Mouse (Mus musculus) stomach, postnatal 0 days (tissue): ENCODE data around the gene Snapin. TPM values are rescaled to one million over a fixed set of nuclear protein-coding genes. Genes with fewer than 3 reads are reported as not detected.

ENCODE experiments used
- ATAC-seq: fragments of 200-750 bp; cut with Nextera tagmentation; 2 replicates; pipeline ENCODE4 v1.8.0; 2017; ENCODE audit not compliant: low FRiP score, low TSS enrichment
- DNase-seq: peaks from one replicate; pipeline ENCODE4 v3.0.0-alpha.2; 2016; ENCODE audit warnings: low spot score
- H3K27ac ChIP-seq: fragments of 300-500 bp; sonication (generic); replicated peaks from 2 replicates; pipeline ENCODE4 v1.5.1; 2014; ENCODE audit warnings: mild to moderate bottlenecking, control low read depth
- H3K27me3 ChIP-seq: fragments of 300-500 bp; sonication (generic); 2 replicates; pipeline ENCODE4 v1.6.1; 2014; ENCODE audit warnings: low read length; ENCODE audit not compliant: control insufficient read depth, insufficient read depth
- H3K36me3 ChIP-seq: fragments of 300-500 bp; sonication (generic); 2 replicates; pipeline ENCODE4 v1.6.1; 2014; ENCODE audit warnings: low read length, mixed read lengths; ENCODE audit not compliant: control insufficient read depth, insufficient read depth
- H3K4me1 ChIP-seq: fragments of 300-500 bp; sonication (generic); replicated peaks from 2 replicates; pipeline ENCODE4 v1.6.1; 2014; ENCODE audit warnings: antibody characterized with exemption; ENCODE audit not compliant: control insufficient read depth, insufficient read depth
- H3K4me2 ChIP-seq: fragments of 300-500 bp; sonication (generic); replicated peaks from 2 replicates; pipeline ENCODE4 v1.6.1; 2014; ENCODE audit warnings: low read depth, mild to moderate bottlenecking, control low read depth, moderate library complexity
- H3K4me3 ChIP-seq: fragments of 300-500 bp; sonication (generic); 2 replicates; pipeline ENCODE4 v1.5.1; 2014; ENCODE audit warnings: low read depth, low read length, control low read depth
- H3K9ac ChIP-seq: fragments of 300-500 bp; sonication (generic); 2 replicates; pipeline ENCODE4 v1.6.1; 2014; ENCODE audit warnings: mild to moderate bottlenecking, low read length, control low read depth, mixed read lengths
- H3K9me3 ChIP-seq: fragments of 300-500 bp; sonication (generic); 2 replicates; pipeline ENCODE4 v1.6.1; 2016; ENCODE audit warnings: low read length; ENCODE audit not compliant: control insufficient read depth
- CTCF ChIP-seq: IDR thresholded peaks from 2 replicates; pipeline ENCODE4 v1.5.1; 2016; ENCODE audit warnings: antibody characterized with exemption, low read depth, mild to moderate bottlenecking, moderate library complexity
- EP300 ChIP-seq: optimal IDR thresholded peaks from 2 replicates; pipeline ENCODE3; 2016; ENCODE audit warnings: antibody characterized with exemption
- WGBS: fragments of 180-500 bp; shearing (Covaris S2); extraction: QIAGEN DNeasy Blood & Tissue Kit; methylation state at CpG from one replicate; pipeline ENCODE4 v1.1.7; 2014; 5-methylcytosine and 5-hydroxymethylcytosine counted together
- polyA plus RNA-seq: library from polyadenylated mRNA; unstranded; fragments of >200 nt; fragmentation: Nextera tagmentation; extraction: Ambion mirVana; gene quantifications from 2 replicates; pipeline ENCODE4 v1.2.1, GENCODE M21; 2015

Gene Snapin
- polyA plus RNA-seq, 1 experiment from 2014 or later: 63.4 TPM

DNA sequence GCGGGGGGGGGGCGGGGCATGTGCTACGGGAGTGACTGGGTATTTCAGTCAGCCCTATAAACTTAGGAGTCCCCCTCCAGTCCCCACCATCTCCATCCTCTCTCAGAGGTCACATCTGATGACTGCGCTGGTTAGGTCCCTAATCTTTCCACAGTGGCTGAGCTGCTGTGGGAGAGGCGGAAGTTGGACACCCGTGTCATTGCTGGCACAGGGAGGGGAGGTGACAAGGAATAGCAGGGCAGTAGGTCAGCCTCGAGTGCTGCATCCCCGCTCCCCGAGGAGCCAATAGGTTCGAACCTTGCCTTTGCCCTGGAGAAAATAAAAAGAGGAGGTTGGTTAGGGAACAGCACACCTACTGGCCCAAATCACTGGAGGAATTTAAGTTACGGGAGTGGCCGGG lies 40.0 kb downstream of the Snapin start:
- no peaks in the 10 kb centered on the region for H3K27me3 ChIP-seq
- no peak overlapping the region for H3K27ac ChIP-seq
- no peak for ATAC-seq

DNA sequence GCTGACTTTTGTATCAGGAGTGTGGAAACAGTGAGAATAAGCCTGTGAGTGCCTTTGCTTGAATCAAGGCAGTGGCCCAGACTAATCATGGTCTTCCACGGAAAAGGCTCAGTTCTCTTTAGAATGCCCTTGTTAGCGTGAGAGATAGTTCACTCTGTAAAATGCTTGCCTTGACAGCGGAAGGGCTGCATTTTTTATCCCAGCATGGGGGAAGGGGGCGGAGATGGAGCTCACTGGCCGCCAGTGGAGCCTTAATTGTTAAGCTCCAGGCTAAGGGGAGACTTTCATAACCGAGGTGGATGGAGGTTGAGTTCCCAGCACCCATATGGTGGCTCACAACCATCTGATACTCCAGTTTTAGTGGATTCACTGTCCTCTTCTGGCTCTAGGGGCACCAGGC lies 42.2 kb downstream of the Snapin start:
- Histone ChIP-seq H3K4me3 (no peak overlapping the region), H3K36me3 (no peaks in the 10 kb centered on the region), H3K9ac (no peak overlapping the region), H3K27ac (no peak overlapping the region), H3K9me3 (no peaks in the 10 kb centered on the region), H3K4me2 (no peak overlapping the region), H3K4me1 (peaks cover 3% of the 10 kb centered on the region; the same call in 1 of the 2 replicates), H3K27me3 (no peaks in the 10 kb centered on the region)
- no peak for DNase-seq
- 54% methylated on average over 6 of the region's 6 CpGs for WGBS
- no peak for ATAC-seq
- no peak for TF ChIP-seq CTCF
- no peak for TF ChIP-seq EP300

More for the DNA sequence above, 40.0 kb downstream of the Snapin start:
- Histone ChIP-seq H3K4me2 (no peak overlapping the region), H3K4me1 (peaks cover under 1% of the 10 kb centered on the region; the same call in 1 of the 2 replicates), H3K4me3 (no peak overlapping the region), H3K9ac (no peak overlapping the region), H3K36me3 (no peaks in the 10 kb centered on the region), H3K9me3 (no peaks in the 10 kb centered on the region)
- 31% methylated on average over 12 of the region's 12 CpGs for WGBS
- no peak for DNase-seq
- TF ChIP-seq EP300 (no peak), CTCF (no peak)

DNA sequence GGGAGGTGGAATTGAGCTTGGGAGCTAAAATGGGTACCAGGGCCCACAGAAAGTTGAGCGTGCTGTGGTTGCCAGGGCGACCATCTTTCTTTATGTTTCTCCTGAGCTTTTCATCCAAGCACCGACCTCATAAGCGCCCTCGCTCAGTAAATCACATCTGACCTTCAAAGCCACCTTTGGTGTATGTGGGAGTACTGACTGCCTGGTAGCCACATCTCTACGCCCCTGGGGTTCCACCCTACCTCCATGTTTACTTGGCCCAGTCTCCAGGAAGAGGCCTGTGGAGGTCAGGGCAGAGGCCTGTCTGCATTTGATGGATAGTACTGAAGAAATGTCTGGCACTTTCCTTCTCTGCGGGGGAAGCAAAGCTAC lies 43.7 kb downstream of the Snapin start:
- peak overlapping the region; percentile 40 for H3K4me2 ChIP-seq
- 40% methylated on average over 7 of the region's 7 CpGs for WGBS
- ATAC-seq (peak; percentile 47; the same call in 1 of the 2 replicates), DNase-seq (peak; percentile 22)
- peak overlapping the region; percentile 41; the same call in 1 of the 2 replicates for H3K9ac ChIP-seq
- TF ChIP-seq CTCF: no peak
- TF ChIP-seq EP300: no peak
- no peaks in the 10 kb centered on the region for H3K27me3 ChIP-seq
- no peaks in the 10 kb centered on the region for H3K9me3 ChIP-seq
- H3K36me3 ChIP-seq: no peaks in the 10 kb centered on the region
- H3K4me1 ChIP-seq: peaks cover 3% of the 10 kb centered on the region; the same call in 1 of the 2 replicates
- H3K27ac ChIP-seq: peak overlapping the region; percentile 85
- peak overlapping the region; percentile 15; the same call in 1 of the 2 replicates for H3K4me3 ChIP-seq

DNA sequence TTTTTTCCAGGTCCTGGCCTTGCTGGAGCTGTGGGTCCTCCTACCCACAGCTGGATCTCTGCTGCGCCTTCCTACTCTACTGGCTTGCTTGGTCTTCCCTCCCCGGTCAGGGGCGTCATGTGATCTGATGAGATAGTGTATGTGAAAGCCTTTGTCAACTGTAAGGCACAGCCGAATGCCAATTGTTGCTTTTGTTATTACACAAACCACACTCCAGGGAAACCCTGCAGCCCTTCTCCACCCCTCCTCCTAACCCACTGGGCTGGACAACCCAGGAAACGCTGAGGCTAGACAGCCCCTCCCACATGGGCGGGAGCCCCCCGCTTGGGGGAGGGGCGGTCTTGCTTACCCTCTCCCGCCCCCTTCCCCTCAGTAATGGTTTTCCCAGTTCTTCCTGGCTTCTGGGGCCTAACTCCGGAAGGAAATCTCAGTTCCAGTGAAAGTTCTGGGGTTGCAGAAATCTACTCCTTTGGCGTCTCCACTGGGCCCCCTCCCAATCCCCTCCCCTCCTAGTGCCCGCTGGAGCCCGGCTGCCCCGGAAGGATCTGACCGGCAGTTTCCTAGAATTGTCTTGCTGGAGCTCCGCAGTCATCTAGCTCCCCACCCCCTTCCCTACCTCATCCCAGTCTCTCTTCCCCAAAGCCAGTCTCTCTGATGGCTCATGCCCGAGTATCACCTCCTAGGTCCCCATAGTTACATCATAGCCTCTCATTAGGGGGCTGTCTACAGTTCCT lies 44.3 kb downstream of the Snapin start:
- Histone ChIP-seq H3K27ac (peak overlapping the region; percentile 85), H3K9me3 (no peaks in the 10 kb centered on the region), H3K36me3 (no peaks in the 10 kb centered on the region), H3K9ac (peak overlapping the region; percentile 43), H3K4me1 (peaks cover 3% of the 10 kb centered on the region; the same call in 1 of the 2 replicates), H3K4me2 (peak overlapping the region; percentile 40), H3K4me3 (peak overlapping the region; percentile 15; the same call in 1 of the 2 replicates), H3K27me3 (no peaks in the 10 kb centered on the region)
- DNase-seq (peak; percentile 80), ATAC-seq (peak; percentile 94)
- TF ChIP-seq CTCF: 0 out of 2 replicates have a peak, but pooled peaks have one; percentile 1
- TF ChIP-seq EP300: no peak
- under 1% methylated on average over 17 of the region's 17 CpGs for WGBS

DNA sequence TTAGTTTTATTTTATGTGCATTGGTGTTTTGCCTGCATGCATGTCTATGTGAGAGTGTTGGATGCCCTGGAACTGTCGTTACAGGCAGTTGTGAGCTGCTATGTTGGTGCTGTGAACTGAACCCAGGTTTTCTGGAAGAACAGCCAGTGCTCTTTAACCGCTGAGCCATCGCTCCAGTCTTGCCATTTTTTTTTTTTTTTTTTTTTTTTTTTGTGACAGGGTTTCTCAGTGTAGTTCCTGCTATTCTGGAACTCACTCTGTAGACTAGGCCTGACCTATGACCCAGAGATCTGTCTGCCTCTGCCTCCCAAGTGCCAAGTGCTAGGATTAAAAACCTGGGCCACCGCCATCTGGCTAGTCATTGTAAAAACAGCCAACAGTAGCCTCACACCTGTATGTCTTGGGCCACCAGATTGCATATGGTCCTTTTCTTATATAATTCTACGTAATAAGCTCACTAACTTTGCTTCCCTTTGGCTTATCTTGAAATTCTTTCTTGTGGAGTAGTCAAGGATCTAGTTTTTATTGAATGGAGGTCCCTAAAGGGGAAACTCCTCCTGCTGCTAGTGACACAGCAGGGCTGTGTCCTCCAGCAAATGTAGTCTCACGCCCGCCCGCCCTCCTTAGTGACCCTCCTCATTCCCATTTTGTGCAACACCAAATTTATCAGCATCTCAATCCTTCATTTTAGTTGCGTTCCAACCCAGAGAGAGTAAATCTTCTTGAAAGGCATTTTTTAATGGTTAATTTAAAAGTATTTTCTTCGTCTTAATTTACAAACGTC lies 45.2 kb downstream of the Snapin start:
- no peak for DNase-seq
- no peak overlapping the region for H3K9ac ChIP-seq
- 65% methylated on average over 11 of the region's 11 CpGs for WGBS
- TF ChIP-seq CTCF (no peak), EP300 (no peak)
- no peak overlapping the region; the same call in 1 of the 2 replicates for H3K4me3 ChIP-seq
- H3K9me3 ChIP-seq: no peaks in the 10 kb centered on the region
- peak overlapping the region; percentile 40 for H3K4me2 ChIP-seq
- no peaks in the 10 kb centered on the region for H3K36me3 ChIP-seq
- H3K27me3 ChIP-seq: no peaks in the 10 kb centered on the region
- H3K27ac ChIP-seq: peak overlapping the region; percentile 85
- peaks cover 3% of the 10 kb centered on the region; the same call in 1 of the 2 replicates for H3K4me1 ChIP-seq
- ATAC-seq: no peak
